Mouse (Mus musculus) cerebellum, adult 2 months (tissue): ENCODE data around the gene Cntn6. TPM values are rescaled to one million over a fixed set of nuclear protein-coding genes. Genes with fewer than 3 reads are reported as not detected.

Experiments
- DNase-seq, 2 experiments: peaks; one replicate each; pipeline ENCODE4 v3.0.0; 2021
- H3K27ac ChIP-seq: fragments of 200-500 bp; 2 replicates; pipeline ENCODE4 v1.5.1; 2012; ENCODE audit warnings: low read length, control low read depth, inconsistent platforms; ENCODE audit not compliant: insufficient read depth
- H3K27me3 ChIP-seq: fragments of 200-500 bp; 2 replicates; pipeline ENCODE4 v1.6.1; 2012; ENCODE audit warnings: inconsistent platforms, mild to moderate bottlenecking, low read length, moderate library complexity; ENCODE audit not compliant: control insufficient read depth, insufficient read depth
- H3K4me1 ChIP-seq: fragments of 200-500 bp; 2 replicates; pipeline ENCODE4 v1.6.1; 2011; ENCODE audit warnings: low read length; ENCODE audit not compliant: control insufficient read depth, insufficient read depth
- H3K4me3 ChIP-seq: fragments of 200-500 bp; replicated peaks from 2 replicates; pipeline ENCODE3; 2011; ENCODE audit warnings: mild to moderate bottlenecking, low read depth, low read length, control low read depth; ENCODE audit not compliant: insufficient read depth
- CTCF ChIP-seq: fragments of 200-500 bp; IDR thresholded peaks from 2 replicates; pipeline ENCODE4 v1.5.1; 2011; ENCODE audit warnings: low read depth, mild to moderate bottlenecking, control low read depth, low read length, moderate library complexity, borderline replicate concordance; ENCODE audit not compliant: insufficient read depth
- POLR2A ChIP-seq: fragments of 200-500 bp; IDR thresholded peaks from 2 replicates; pipeline ENCODE4 v1.6.1; 2011; ENCODE audit warnings: low read length, control low read depth, borderline replicate concordance; ENCODE audit not compliant: insufficient read depth
- WGBS: fragments of 180-500 bp; shearing (Covaris S2); methylation state at CpG from one replicate; pipeline ENCODE4 v1.1.7; 2018; 5-methylcytosine and 5-hydroxymethylcytosine counted together
- polyA plus RNA-seq: library from polyadenylated mRNA; depleted of rRNA; stranded (reverse); fragments of >200 nt; gene quantifications from 2 replicates; pipeline ENCODE4 v1.2.3, GENCODE M21; 2012

The Cntn6 gene
- polyA plus RNA-seq, 1 experiment: 34.7 TPM

- Histone ChIP-seq H3K4me1 (no peaks in the 10 kb centered on the region), H3K27me3 (no peaks in the 10 kb centered on the region), H3K27ac (no peak overlapping the region), H3K4me3 (no peak overlapping the region)
- 95% methylated on average over 1 of the region's 1 CpGs for WGBS
- no peak for DNase-seq
- TF ChIP-seq POLR2A (no peak), CTCF (no peak)
These were observed 187.4 kb downstream of the Cntn6 start for GRCm38 (mm10) chr6:104679809-104680495.

GRCm38 (mm10) chr6:104687980-104688379 lies 195.4 kb downstream of the Cntn6 start:
- H3K4me1 ChIP-seq: peaks cover 7% of the 10 kb centered on the region
- no peak for TF ChIP-seq POLR2A
- no peak for TF ChIP-seq CTCF
- H3K27me3 ChIP-seq: no peaks in the 10 kb centered on the region
- DNase-seq: peak; percentile 36 to 49
- no peak overlapping the region for H3K4me3 ChIP-seq
- 10% methylated on average over 3 of the region's 3 CpGs for WGBS
- H3K27ac ChIP-seq: peak overlapping the region; percentile 81

- TF ChIP-seq POLR2A (no peak), CTCF (no peak)
- DNase-seq: peak; percentile 93 to 97
- 4% methylated on average over 6 of the region's 6 CpGs for WGBS
- H3K27me3 ChIP-seq: no peaks in the 10 kb centered on the region
- peaks cover 7% of the 10 kb centered on the region for H3K4me1 ChIP-seq
- no peak overlapping the region for H3K27ac ChIP-seq
- H3K4me3 ChIP-seq: no peak overlapping the region
These were observed 196.0 kb downstream of the Cntn6 start for GRCm38 (mm10) chr6:104688439-104689125.

- 89% methylated on average over 1 of the region's 1 CpGs for WGBS
- Histone ChIP-seq H3K27me3 (no peaks in the 10 kb centered on the region), H3K4me1 (no peaks in the 10 kb centered on the region), H3K27ac (no peak overlapping the region), H3K4me3 (no peak overlapping the region)
- TF ChIP-seq CTCF: no peak
- no peak for TF ChIP-seq POLR2A
- no peak for DNase-seq
These were observed 236.0 kb downstream of the Cntn6 start for GRCm38 (mm10) chr6:104728571-104728970.

GRCm38 (mm10) chr6:104734256-104734655 lies 241.7 kb downstream of the Cntn6 start:
- peak in 1 of 2 experiments; percentile 49 for DNase-seq
- H3K4me1 ChIP-seq: no peaks in the 10 kb centered on the region
- 94% methylated on average over 1 of the region's 1 CpGs for WGBS
- H3K27me3 ChIP-seq: no peaks in the 10 kb centered on the region
- no peak for TF ChIP-seq POLR2A
- no peak for TF ChIP-seq CTCF
- H3K4me3 ChIP-seq: no peak overlapping the region
- no peak overlapping the region for H3K27ac ChIP-seq

GRCm38 (mm10) chr6:104738999-104739398 lies 246.4 kb downstream of the Cntn6 start:
- Histone ChIP-seq H3K27me3 (no peaks in the 10 kb centered on the region), H3K27ac (no peak overlapping the region)
- 94% methylated on average over 4 of the region's 4 CpGs for WGBS

GRCm38 (mm10) chr6:104758125-104758524 lies 265.5 kb downstream of the Cntn6 start:
- no peaks in the 10 kb centered on the region for H3K27me3 ChIP-seq
- DNase-seq: no peak
- TF ChIP-seq POLR2A (no peak), CTCF (no peak)
- no peak overlapping the region for H3K4me3 ChIP-seq
- H3K4me1 ChIP-seq: no peaks in the 10 kb centered on the region
- H3K27ac ChIP-seq: no peak overlapping the region

More at GRCm38 (mm10) chr6:104738999-104739398, 246.4 kb downstream of the Cntn6 start:
- no peaks in the 10 kb centered on the region for H3K4me1 ChIP-seq
- H3K4me3 ChIP-seq: no peak overlapping the region
- no peak for TF ChIP-seq CTCF
- TF ChIP-seq POLR2A: no peak
- DNase-seq: no peak

- DNase-seq: no peak
- H3K27me3 ChIP-seq: no peaks in the 10 kb centered on the region
- no peak overlapping the region for H3K4me3 ChIP-seq
- 55% methylated on average over 3 of the region's 3 CpGs for WGBS
- H3K4me1 ChIP-seq: no peaks in the 10 kb centered on the region
- H3K27ac ChIP-seq: no peak overlapping the region
- TF ChIP-seq CTCF (no peak), POLR2A (no peak)
These were observed 268.6 kb downstream of the Cntn6 start for GRCm38 (mm10) chr6:104761226-104761625.

- Histone ChIP-seq H3K27ac (no peak overlapping the region), H3K4me3 (no peak overlapping the region), H3K4me1 (no peaks in the 10 kb centered on the region), H3K27me3 (no peaks in the 10 kb centered on the region)
- DNase-seq: no peak
- WGBS: 98% methylated on average over 3 of the region's 3 CpGs
- no peak for TF ChIP-seq POLR2A
These were observed 291.3 kb downstream of the Cntn6 start for GRCm38 (mm10) chr6:104783891-104784290.
